Mouse (Mus musculus) hindbrain, embryonic 14.5 days (tissue): ENCODE results near the gene Hsf2. TPM values are rescaled to one million over a fixed set of nuclear protein-coding genes. Genes with fewer than 3 reads are reported as not detected.

ENCODE experiments used
- polyA plus RNA-seq: library from polyadenylated mRNA; unstranded; fragments of >200 nt; fragmentation: Nextera tagmentation; extraction: Ambion mirVana; gene quantifications from 2 replicates; pipeline ENCODE4 v1.2.1, GENCODE M21; 2014

Gene Hsf2
- polyA plus RNA-seq, 1 experiment from 2014 or later, result 48.5 TPM

Other genes with a start within 250 kb of the Hsf2 start
- 482 and 522 TPM in 2 replicates for gene Serinc1, start 46.1 kb downstream of the Hsf2 start, polyA plus RNA-seq
- gene Pkib, start 145.6 kb downstream of the Hsf2 start, polyA plus RNA-seq, result 1.7 and 2.1 TPM in 2 replicates